Mouse (Mus musculus) bone marrow, adult 2 months (tissue): ENCODE measurements around the gene Ift20. TPM values are rescaled to one million over a fixed set of nuclear protein-coding genes. Genes with fewer than 3 reads are reported as not detected.
"Not testable (repeated sequence)": the region's sequence is repeated elsewhere in the genome, so short reads cannot be mapped to it uniquely, and the experiment has no call there.

Experiments used
- H3K27ac ChIP-seq: fragments of 200-500 bp; 2 replicates; pipeline ENCODE4 v1.5.1; 2012; ENCODE audit warnings: low read depth, mild to moderate bottlenecking, control low read depth, inconsistent platforms, low read length; ENCODE audit not compliant: control insufficient read depth, poor library complexity, insufficient read depth
- H3K4me1 ChIP-seq: fragments of 200-500 bp; 2 replicates; pipeline ENCODE4 v1.6.1; 2011; ENCODE audit warnings: low read length; ENCODE audit not compliant: control insufficient read depth, insufficient read depth
- H3K4me3 ChIP-seq: fragments of 200-500 bp; replicated peaks from 2 replicates; pipeline ENCODE3; 2011; ENCODE audit warnings: mild to moderate bottlenecking, low read depth, low read length, control low read depth; ENCODE audit not compliant: control insufficient read depth
- CTCF ChIP-seq: fragments of 200-500 bp; IDR thresholded peaks from 2 replicates; pipeline ENCODE4 v1.5.1; 2011; ENCODE audit warnings: low read length, control low read depth; ENCODE audit not compliant: control insufficient read depth, insufficient read depth
- POLR2A ChIP-seq: fragments of 200-500 bp; IDR thresholded peaks from 2 replicates; pipeline ENCODE4 v1.6.1; 2011; ENCODE audit warnings: low read depth, mild to moderate bottlenecking, control low read depth, low read length, borderline replicate concordance; ENCODE audit not compliant: control insufficient read depth
- WGBS: fragments of 180-500 bp; shearing (Covaris S2); methylation state at CpG from one replicate; pipeline ENCODE4 v1.1.7; 2018; 5-methylcytosine and 5-hydroxymethylcytosine counted together
- polyA plus RNA-seq: library from polyadenylated mRNA; stranded (reverse); fragments of >200 nt; gene quantifications from 2 replicates; pipeline ENCODE4 v1.2.4, GENCODE M21; 2011; ENCODE audit warnings: low replicate concordance; ENCODE audit not compliant: missing spikeins, insufficient read depth, insufficient read length

Gene Ift20
- polyA plus RNA-seq, 1 experiment, result 42.1 TPM

GRCm38 (mm10) chr11:78566775-78567174, 30.6 kb downstream of the Ift20 start:
- no peak for TF ChIP-seq POLR2A
- 26% methylated on average over 6 of the region's 6 CpGs for WGBS
- Histone ChIP-seq H3K27ac (no peak overlapping the region), H3K4me1 (no peaks in the 10 kb centered on the region; the same call in 1 of the 2 replicates), H3K4me3 (no peak overlapping the region)

- Histone ChIP-seq H3K4me3 (no peak overlapping the region), H3K27ac (no peak overlapping the region), H3K4me1 (no peaks in the 10 kb centered on the region; the same call in 1 of the 2 replicates)
- no peak for TF ChIP-seq CTCF
- TF ChIP-seq POLR2A, result no peak
- 72% methylated on average over 6 of the region's 6 CpGs for WGBS
Measured at GRCm38 (mm10) chr11:78567614-78568013, 31.5 kb downstream of the Ift20 start.

GRCm38 (mm10) chr11:78568827-78569226, 32.7 kb downstream of the Ift20 start:
- no peak overlapping the region; the same call in 1 of the 2 replicates for H3K27ac ChIP-seq
- no peak overlapping the region for H3K4me3 ChIP-seq
- H3K4me1 ChIP-seq, result no peaks in the 10 kb centered on the region; the same call in 1 of the 2 replicates
- TF ChIP-seq CTCF (no peak), POLR2A (no peak)
- WGBS, result 90% methylated on average over 10 of the region's 10 CpGs

- 22% methylated on average over 3 of the region's 3 CpGs for WGBS
Measured at GRCm38 (mm10) chr11:78569806-78570205, 33.6 kb downstream of the Ift20 start.

GRCm38 (mm10) chr11:78571441-78571840, 35.3 kb downstream of the Ift20 start:
- TF ChIP-seq POLR2A (no peak), CTCF (no peak)
- Histone ChIP-seq H3K4me1 (no peaks in the 10 kb centered on the region; the same call in 1 of the 2 replicates), H3K27ac (no peak overlapping the region), H3K4me3 (no peak overlapping the region)
- WGBS, result 90% methylated on average over 8 of the region's 8 CpGs

More at GRCm38 (mm10) chr11:78569806-78570205, 33.6 kb downstream of the Ift20 start:
- Histone ChIP-seq H3K4me3 (no peak overlapping the region), H3K4me1 (no peaks in the 10 kb centered on the region; the same call in 1 of the 2 replicates), H3K27ac (no peak overlapping the region)
- TF ChIP-seq POLR2A, result no peak
- no peak for TF ChIP-seq CTCF

- H3K4me3 ChIP-seq, result no peak overlapping the region
- TF ChIP-seq POLR2A (no peak), CTCF (no peak)
- H3K27ac ChIP-seq, result no peak overlapping the region
- H3K4me1 ChIP-seq, result no peaks in the 10 kb centered on the region; the same call in 1 of the 2 replicates
- 40% methylated on average over 6 of the region's 6 CpGs for WGBS
Measured at GRCm38 (mm10) chr11:78571854-78572253, 35.7 kb downstream of the Ift20 start.

- H3K4me1 ChIP-seq, H3K27ac ChIP-seq, H3K4me3 ChIP-seq: not testable (repeated sequence)
- 87% methylated on average over 4 of the region's 4 CpGs for WGBS
Measured at GRCm38 (mm10) chr11:78574031-78574430, 37.9 kb downstream of the Ift20 start.

- WGBS, result 61% methylated on average over 3 of the region's 3 CpGs
- Histone ChIP-seq H3K4me3 (no peak overlapping the region), H3K4me1 (no peaks in the 10 kb centered on the region; the same call in 1 of the 2 replicates), H3K27ac (no peak overlapping the region)
- TF ChIP-seq CTCF, result no peak
- no peak for TF ChIP-seq POLR2A
Measured at GRCm38 (mm10) chr11:78574536-78574935, 38.4 kb downstream of the Ift20 start.

GRCm38 (mm10) chr11:78574975-78575374, 38.8 kb downstream of the Ift20 start:
- Histone ChIP-seq H3K27ac (no peak overlapping the region), H3K4me1 (no peaks in the 10 kb centered on the region; the same call in 1 of the 2 replicates), H3K4me3 (no peak overlapping the region)
- no peak for TF ChIP-seq POLR2A
- TF ChIP-seq CTCF, result no peak
- WGBS, result 80% methylated on average over 2 of the region's 2 CpGs
